Mouse (Mus musculus) erythroblast, embryonic 14.5 days (primary cell): ENCODE measurements around the gene Rnf144a.

Experiments
- GATA1 ChIP-seq: IDR thresholded peaks from 2 replicates; pipeline ENCODE4 v1.6.1; 2012; ENCODE audit warnings: low read length, inconsistent platforms, mixed read lengths
- TAL1 ChIP-seq: IDR thresholded peaks from 3 replicates; pipeline ENCODE4 v1.6.1; 2012; ENCODE audit warnings: low read length, inconsistent platforms, mixed read lengths

- no peak for TF ChIP-seq TAL1
- no peak for TF ChIP-seq GATA1
Measured at GRCm38 (mm10) chr12:26364822-26365221, 50.2 kb downstream of the Rnf144a start.
